Mouse (Mus musculus): ENCODE measurements around the gene Grid1. TPM values are rescaled to one million over a fixed set of nuclear protein-coding genes. Genes with fewer than 3 reads are reported as not detected.

Gene Grid1
- polyA plus RNA-seq (2016; fragmentation: Nextera tagmentation; extraction: Ambion mirVana) = 1.8 and 2.8 TPM in 2 replicates

GRCm38 (mm10) chr14:34819919-34820652 lies at the start of gene Grid1:
Gene Grid1, plus strand, starts transcription at chr14:34820108.
- Histone ChIP-seq H3K4me3 (peak within 1 kb of the TSS; percentile 73), H3K9me3 (replicated peaks) (no peaks in the 10 kb centered on the region), H3K4me2 (replicated peaks) (peak within 1 kb of the TSS; percentile 91), H3K4me1 (peaks cover 31% of the 10 kb centered on the region), H3K36me3 (no peaks in the 10 kb centered on the region), H3K27me3 (peaks cover 84% of the 10 kb centered on the region), H3K9ac (peak within 1 kb of the TSS; percentile 84), H3K27ac (peak within 1 kb of the TSS; percentile 71)
- under 1% methylated on average over 77 of the region's 96 CpGs for WGBS
- peak; percentile 76 for ATAC-seq (ENCODE audit: low FRiP score)

- no peak for ATAC-seq (ENCODE audit: low FRiP score)
- WGBS = 90% methylated on average over 6 of the region's 6 CpGs
These were observed 49.4 kb upstream of the Grid1 start for GRCm38 (mm10) chr14:34770467-34770866.

GRCm38 (mm10) chr14:34771601-34772000 lies 48.3 kb upstream of the Grid1 start:
- ATAC-seq (ENCODE audit: low FRiP score) = no peak
- 27% methylated on average over 9 of the region's 9 CpGs for WGBS
- Histone ChIP-seq H3K4me2 (replicated peaks) (no peak overlapping the region), H3K27me3 (peaks cover 7% of the 10 kb centered on the region; the same call in 1 of the 2 replicates), H3K4me3 (no peak overlapping the region), H3K9ac (no peak overlapping the region), H3K27ac (no peak overlapping the region), H3K4me1 (peaks cover 10% of the 10 kb centered on the region; the same call in 1 of the 2 replicates), H3K9me3 (replicated peaks) (no peaks in the 10 kb centered on the region), H3K36me3 (no peaks in the 10 kb centered on the region)

More at GRCm38 (mm10) chr14:34770467-34770866, 49.4 kb upstream of the Grid1 start:
- Histone ChIP-seq H3K9ac (no peak overlapping the region), H3K36me3 (no peaks in the 10 kb centered on the region), H3K4me2 (replicated peaks) (no peak overlapping the region), H3K27me3 (peaks cover 7% of the 10 kb centered on the region; the same call in 1 of the 2 replicates), H3K4me1 (peaks cover 10% of the 10 kb centered on the region; the same call in 1 of the 2 replicates), H3K9me3 (replicated peaks) (no peaks in the 10 kb centered on the region), H3K4me3 (no peak overlapping the region), H3K27ac (no peak overlapping the region)

DNA sequence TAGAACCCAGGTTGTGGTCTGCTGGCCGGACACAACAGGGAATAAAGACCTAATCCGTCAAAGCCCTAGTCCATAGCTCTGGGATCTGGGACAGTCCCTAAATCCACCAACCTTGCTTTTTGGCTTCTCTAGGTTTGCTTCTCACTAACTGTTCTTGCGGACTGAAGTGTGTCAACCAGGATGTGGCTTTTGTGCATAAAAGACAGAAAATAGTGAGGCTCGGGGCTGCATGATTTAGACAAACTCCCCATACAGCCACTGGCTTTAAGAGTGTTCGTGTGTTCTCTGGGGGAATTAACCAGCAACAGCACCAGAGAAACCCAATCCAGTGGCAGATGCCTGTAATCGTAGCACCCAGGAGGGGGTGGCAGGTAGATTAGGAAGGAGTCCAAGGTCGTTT lies 47.8 kb upstream of the Grid1 start:
- Histone ChIP-seq H3K4me2 (replicated peaks) (no peak overlapping the region), H3K27me3 (peaks cover 7% of the 10 kb centered on the region; the same call in 1 of the 2 replicates), H3K4me1 (peaks cover 10% of the 10 kb centered on the region; the same call in 1 of the 2 replicates), H3K36me3 (no peaks in the 10 kb centered on the region), H3K4me3 (no peak overlapping the region), H3K9me3 (replicated peaks) (no peaks in the 10 kb centered on the region), H3K27ac (no peak overlapping the region), H3K9ac (no peak overlapping the region)
- ATAC-seq (ENCODE audit: low FRiP score) = no peak
- WGBS = 67% methylated on average over 7 of the region's 7 CpGs

DNA sequence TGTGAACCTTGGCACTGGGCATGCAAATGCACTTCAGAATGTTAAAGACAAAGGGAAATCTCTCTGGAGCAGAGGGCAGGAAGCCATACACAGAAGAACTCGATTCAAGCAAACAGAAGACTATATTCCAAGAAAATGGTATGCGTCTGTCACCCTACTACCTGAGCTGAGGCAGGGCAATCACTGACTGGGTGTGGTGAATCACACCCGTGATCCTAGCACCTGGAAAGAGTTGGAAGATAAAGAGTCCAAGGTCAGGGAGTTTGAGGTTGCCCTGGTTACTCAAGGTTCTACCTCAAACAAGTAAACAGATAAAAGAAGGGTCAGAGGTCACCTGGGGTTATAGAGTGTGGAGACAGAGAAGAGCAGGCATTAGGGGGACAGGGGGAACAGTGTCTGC lies 46.2 kb upstream of the Grid1 start:
- no peaks in the 10 kb centered on the region for H3K36me3 ChIP-seq
- no peak overlapping the region for H3K27ac ChIP-seq
- H3K27me3 ChIP-seq = peaks cover 7% of the 10 kb centered on the region; the same call in 1 of the 2 replicates
- H3K9ac ChIP-seq = no peak overlapping the region
- 76% methylated on average over 3 of the region's 3 CpGs for WGBS
- H3K4me3 ChIP-seq = no peak overlapping the region
- peaks cover 10% of the 10 kb centered on the region; the same call in 1 of the 2 replicates for H3K4me1 ChIP-seq
- H3K9me3 ChIP-seq (replicated peaks) = no peaks in the 10 kb centered on the region
- no peak overlapping the region for H3K4me2 ChIP-seq (replicated peaks)
- no peak for ATAC-seq (ENCODE audit: low FRiP score)

DNA sequence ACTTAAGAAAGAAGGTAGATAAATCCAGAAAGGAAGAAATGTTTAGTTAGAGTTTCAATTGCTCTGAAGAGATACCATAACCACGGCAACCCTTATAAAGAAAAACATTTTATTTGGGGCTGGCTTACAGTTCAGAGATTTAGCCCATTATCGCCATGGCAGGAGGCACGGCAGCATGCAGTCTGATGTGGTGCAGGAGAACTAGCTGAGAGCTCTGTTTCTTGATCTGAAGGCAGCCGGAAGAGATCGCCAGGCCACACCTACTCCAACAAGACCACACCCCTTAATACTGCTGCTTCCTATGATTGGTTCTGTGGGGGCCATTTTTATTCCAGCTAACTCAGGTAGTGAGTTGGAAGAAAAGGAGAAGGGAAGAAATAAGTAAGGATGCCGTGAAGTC lies 45.7 kb upstream of the Grid1 start:
- no peak overlapping the region for H3K4me3 ChIP-seq
- WGBS = 90% methylated on average over 6 of the region's 6 CpGs
- H3K27me3 ChIP-seq = peaks cover 7% of the 10 kb centered on the region; the same call in 1 of the 2 replicates
- no peak for ATAC-seq (ENCODE audit: low FRiP score)
- H3K4me2 ChIP-seq (replicated peaks) = no peak overlapping the region
- no peak overlapping the region for H3K9ac ChIP-seq
- no peaks in the 10 kb centered on the region for H3K9me3 ChIP-seq (replicated peaks)
- no peak overlapping the region for H3K27ac ChIP-seq
- H3K36me3 ChIP-seq = no peaks in the 10 kb centered on the region
- H3K4me1 ChIP-seq = peaks cover 8% of the 10 kb centered on the region; the same call in 1 of the 2 replicates

GRCm38 (mm10) chr14:34776719-34777385 lies 43.1 kb upstream of the Grid1 start:
- WGBS = 86% methylated on average over 12 of the region's 12 CpGs

DNA sequence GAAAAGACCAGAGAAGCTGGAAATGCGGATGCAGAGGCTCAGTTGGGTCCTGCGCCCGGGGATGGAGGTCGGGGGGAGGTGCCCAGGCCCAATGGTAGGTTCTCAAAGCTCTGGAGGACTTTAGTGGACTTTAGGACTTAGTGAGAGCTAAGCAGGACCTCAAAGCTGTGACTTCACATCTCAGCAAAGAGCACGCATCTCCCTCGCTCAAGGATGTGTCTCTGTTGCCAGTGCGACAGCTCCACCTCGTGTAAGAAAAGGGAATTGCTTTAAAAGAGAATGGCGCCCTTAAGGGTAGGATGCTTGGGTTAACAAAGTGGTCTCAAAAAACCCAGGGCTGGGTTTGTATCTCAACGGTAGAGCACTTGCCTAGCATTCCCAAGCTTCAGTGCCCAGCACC lies 42.1 kb upstream of the Grid1 start:
- Histone ChIP-seq H3K4me3 (no peak overlapping the region), H3K4me2 (replicated peaks) (no peak overlapping the region), H3K9me3 (replicated peaks) (no peaks in the 10 kb centered on the region), H3K9ac (no peak overlapping the region), H3K4me1 (no peaks in the 10 kb centered on the region), H3K27me3 (no peaks in the 10 kb centered on the region), H3K27ac (no peak overlapping the region), H3K36me3 (no peaks in the 10 kb centered on the region)
- ATAC-seq (ENCODE audit: low FRiP score) = 0 out of 2 replicates have a peak, but pooled peaks have one; percentile 50
- 24% methylated on average over 10 of the region's 10 CpGs for WGBS

More at GRCm38 (mm10) chr14:34776719-34777385, 43.1 kb upstream of the Grid1 start:
- Histone ChIP-seq H3K4me3 (no peak overlapping the region), H3K27ac (no peak overlapping the region), H3K4me2 (replicated peaks) (no peak overlapping the region), H3K27me3 (no peaks in the 10 kb centered on the region), H3K4me1 (no peaks in the 10 kb centered on the region), H3K36me3 (no peaks in the 10 kb centered on the region), H3K9ac (no peak overlapping the region), H3K9me3 (replicated peaks) (no peaks in the 10 kb centered on the region)
- ATAC-seq (ENCODE audit: low FRiP score) = no peak

DNA sequence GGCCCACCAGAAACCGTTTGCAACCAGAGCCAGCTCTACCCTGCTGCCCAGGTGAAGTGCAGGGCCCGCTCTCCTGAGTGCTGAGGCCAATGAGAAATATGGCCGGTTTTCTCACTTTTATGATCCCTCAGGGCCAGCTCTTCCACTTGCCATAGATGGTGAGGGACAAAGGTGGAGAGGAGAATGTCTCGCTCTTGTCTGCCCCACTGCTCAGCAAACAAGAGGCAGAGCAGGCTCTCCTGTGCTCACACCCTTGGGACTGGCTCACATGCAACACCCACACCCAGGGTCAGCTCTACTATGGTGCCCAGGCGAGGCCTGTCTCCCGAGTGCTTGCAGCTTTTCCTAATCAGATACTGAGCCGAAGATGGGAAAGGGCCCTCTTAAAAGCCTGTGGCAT lies 41.1 kb upstream of the Grid1 start:
- Histone ChIP-seq H3K9ac (no peak overlapping the region), H3K9me3 (replicated peaks) (no peaks in the 10 kb centered on the region), H3K27ac (no peak overlapping the region), H3K27me3 (no peaks in the 10 kb centered on the region), H3K4me2 (replicated peaks) (no peak overlapping the region), H3K4me1 (no peaks in the 10 kb centered on the region), H3K4me3 (no peak overlapping the region), H3K36me3 (no peaks in the 10 kb centered on the region)
- WGBS = 81% methylated on average over 7 of the region's 7 CpGs
- ATAC-seq (ENCODE audit: low FRiP score) = no peak

- H3K27ac ChIP-seq = no peak overlapping the region
- H3K36me3 ChIP-seq = no peaks in the 10 kb centered on the region
- H3K4me3 ChIP-seq = no peak overlapping the region
- ATAC-seq (ENCODE audit: low FRiP score) = no peak
- H3K9ac ChIP-seq = no peak overlapping the region
- no peak overlapping the region for H3K4me2 ChIP-seq (replicated peaks)
- WGBS = 81% methylated on average over 1 of the region's 1 CpGs
- H3K9me3 ChIP-seq (replicated peaks) = peaks cover 3% of the 10 kb centered on the region; the same call in 1 of the 2 replicates
- no peaks in the 10 kb centered on the region for H3K27me3 ChIP-seq
- no peaks in the 10 kb centered on the region for H3K4me1 ChIP-seq
These were observed 26.4 kb upstream of the Grid1 start for GRCm38 (mm10) chr14:34793406-34794037.

- Histone ChIP-seq H3K4me2 (replicated peaks) (peak overlapping the region; percentile 40), H3K4me3 (peak overlapping the region; percentile 10; the same call in 1 of the 2 replicates), H3K9ac (no peak overlapping the region), H3K9me3 (replicated peaks) (no peaks in the 10 kb centered on the region), H3K4me1 (no peaks in the 10 kb centered on the region), H3K36me3 (no peaks in the 10 kb centered on the region), H3K27ac (no peak overlapping the region), H3K27me3 (peaks cover 23% of the 10 kb centered on the region)
- WGBS = 19% methylated on average over 16 of the region's 16 CpGs
- peak; percentile 77 for ATAC-seq (ENCODE audit: low FRiP score)
These were observed 9.0 kb upstream of the Grid1 start for GRCm38 (mm10) chr14:34810763-34811489.

GRCm38 (mm10) chr14:34811490-34811808 lies 8.5 kb upstream of the Grid1 start:
- 73% methylated on average over 10 of the region's 10 CpGs for WGBS
- H3K4me2 ChIP-seq (replicated peaks) = no peak overlapping the region
- ATAC-seq (ENCODE audit: low FRiP score) = no peak
- H3K4me1 ChIP-seq = no peaks in the 10 kb centered on the region
- H3K27ac ChIP-seq = no peak overlapping the region
- peaks cover 28% of the 10 kb centered on the region for H3K27me3 ChIP-seq
- H3K4me3 ChIP-seq = no peak overlapping the region
- H3K36me3 ChIP-seq = no peaks in the 10 kb centered on the region
- H3K9ac ChIP-seq = no peak overlapping the region
- no peaks in the 10 kb centered on the region for H3K9me3 ChIP-seq (replicated peaks)

Data from hindbrain, embryonic 12.5 days (tissue).